Mouse (Mus musculus) erythroid progenitor cell, adult 5-6 weeks (primary cell): ENCODE data around the gene Zbtb43. TPM values are rescaled to one million over a fixed set of nuclear protein-coding genes. Genes with fewer than 3 reads are reported as not detected.

Experiments
- ATAC-seq: replicated peaks from 2 replicates; pipeline ENCODE4 v1.8.0; 2016; ENCODE audit warnings: moderate number of reproducible peaks, mild to moderate bottlenecking, moderate TSS enrichment, inconsistent platforms; ENCODE audit not compliant: poor library complexity, low FRiP score, severe bottlenecking
- total RNA-seq, 2 experiments: library from RNA; stranded (forward) in 1 of 2; stranded (reverse) in 1 of 2; fragments of 150-400 nt in 1 of 2; fragments of 186-747, 209-891 nt in 1 of 2; gene quantifications; 2 replicates each; pipeline versions ENCODE4 v1.2.3 to v1.2.4; 2015 to 2017; ENCODE audit warnings: low replicate concordance in 2 of 2

Gene Zbtb43
- total RNA-seq, 2 experiments from 2014 or later, result 5.0 to 7.9 TPM

DNA sequence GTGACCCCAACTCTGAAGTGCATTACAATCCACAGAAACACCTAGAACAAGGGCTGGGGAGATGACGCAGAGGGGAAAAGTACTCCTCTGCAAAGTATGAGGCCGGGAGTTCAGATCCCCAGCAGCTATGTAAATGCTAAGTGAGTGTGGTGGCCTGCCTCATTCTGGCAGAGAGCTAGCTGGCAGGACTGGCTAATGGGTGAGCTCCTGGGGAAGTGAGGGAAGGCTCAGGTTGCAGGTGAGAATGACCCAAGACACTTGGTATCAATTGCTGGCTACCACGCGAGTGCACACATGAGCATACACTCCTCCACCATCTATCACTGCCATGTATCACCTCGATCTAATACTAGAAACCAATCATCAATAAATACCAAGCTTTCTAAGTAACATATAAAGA lies 12.1 kb downstream of the Zbtb43 start:
- ATAC-seq, result no peak

- ATAC-seq, result no peak
Measured at GRCm38 (mm10) chr2:33455350-33455749, 13.0 kb downstream of the Zbtb43 start.

DNA sequence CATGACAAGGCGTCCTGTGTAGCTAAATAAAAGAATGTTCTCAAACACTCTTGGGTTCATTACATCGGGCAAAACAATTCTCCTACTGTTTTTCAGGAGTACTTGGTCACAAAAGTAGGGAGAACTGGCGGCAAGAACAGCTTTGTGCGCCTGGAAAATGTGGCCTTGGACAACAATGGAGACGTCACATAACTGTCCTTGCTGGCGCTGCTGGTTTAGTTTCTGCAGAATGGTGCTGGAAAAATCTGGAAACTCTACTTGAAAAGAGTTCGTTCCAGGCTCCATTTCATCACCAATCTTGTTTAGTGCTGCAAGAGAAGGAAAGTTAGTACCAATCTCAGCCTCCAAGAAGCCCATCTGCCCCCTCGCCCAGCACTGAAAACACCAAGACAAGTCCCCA lies 13.5 kb downstream of the Zbtb43 start:
- ATAC-seq, result no peak

DNA sequence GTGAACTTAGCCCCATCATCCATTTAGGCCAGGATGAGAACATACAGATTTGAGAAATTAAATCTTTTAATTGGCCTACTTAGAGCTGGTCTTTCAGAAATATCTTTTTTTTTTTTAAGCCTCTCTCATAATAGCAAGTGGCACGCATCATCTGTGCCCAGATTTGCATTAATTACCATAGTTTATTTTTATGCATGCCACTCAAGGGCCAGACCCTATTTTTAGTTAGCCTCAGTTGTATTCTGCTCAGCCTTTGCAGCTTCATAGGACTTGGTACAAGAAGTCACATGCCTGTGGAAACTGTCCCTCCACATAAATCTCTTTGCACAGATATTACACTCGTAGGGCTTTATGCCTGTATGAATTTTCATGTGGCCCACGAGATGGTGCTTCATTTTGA lies 14.9 kb downstream of the Zbtb43 start:
- ATAC-seq, result no peak

- no peak for ATAC-seq
Measured at GRCm38 (mm10) chr2:33452721-33453120, 15.6 kb downstream of the Zbtb43 start.

DNA sequence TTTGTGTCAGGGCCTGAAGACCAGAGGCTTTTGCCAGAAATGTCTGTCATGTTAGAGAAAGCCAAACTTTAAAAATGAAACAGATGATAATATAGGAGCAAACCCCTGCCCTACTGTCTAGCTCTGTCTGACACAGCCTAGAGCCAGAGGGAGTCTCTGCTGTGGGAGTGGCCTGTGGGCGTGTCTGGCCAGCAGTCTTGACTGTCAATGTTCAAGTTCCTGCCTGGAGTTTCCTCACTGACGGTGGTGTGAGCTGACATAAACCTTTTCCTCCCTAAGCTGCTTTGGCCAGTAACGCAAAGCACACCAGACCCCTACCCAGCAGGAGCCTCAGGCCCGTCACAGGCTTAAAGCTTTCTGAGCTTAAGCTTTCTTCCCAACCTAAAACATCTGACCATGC lies 16.2 kb downstream of the Zbtb43 start:
- 0 out of 2 replicates have a peak, but pooled peaks have one; percentile 56 for ATAC-seq

GRCm38 (mm10) chr2:33451038-33451978 lies 17.1 kb downstream of the Zbtb43 start:
- no peak for ATAC-seq

GRCm38 (mm10) chr2:33449119-33449873 lies 19.1 kb downstream of the Zbtb43 start:
- ATAC-seq, result no peak

DNA sequence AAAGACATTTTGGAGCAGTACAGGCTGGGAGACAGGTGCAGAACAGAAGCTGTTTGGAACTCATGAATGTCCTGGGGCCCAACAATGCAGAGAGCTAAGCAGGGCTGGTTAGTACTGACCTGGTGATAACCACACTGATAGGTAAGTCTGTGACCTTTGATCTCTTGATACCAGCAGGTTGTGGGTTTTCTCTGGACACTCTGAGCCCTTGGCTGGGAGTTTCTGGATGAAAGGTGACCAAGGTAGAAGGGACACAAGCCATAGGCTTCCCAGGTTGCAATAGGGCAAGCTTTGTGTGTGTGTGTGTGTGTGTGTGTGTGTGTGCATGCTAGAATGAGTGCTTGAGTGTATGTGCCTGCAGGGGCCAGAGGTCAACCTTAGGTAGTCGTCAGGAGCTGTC lies 21.6 kb downstream of the Zbtb43 start:
- ATAC-seq, result no peak

GRCm38 (mm10) chr2:33445741-33446140 lies 22.6 kb downstream of the Zbtb43 start:
- ATAC-seq, result no peak

GRCm38 (mm10) chr2:33444862-33445261 lies 23.5 kb downstream of the Zbtb43 start:
- ATAC-seq, result no peak

DNA sequence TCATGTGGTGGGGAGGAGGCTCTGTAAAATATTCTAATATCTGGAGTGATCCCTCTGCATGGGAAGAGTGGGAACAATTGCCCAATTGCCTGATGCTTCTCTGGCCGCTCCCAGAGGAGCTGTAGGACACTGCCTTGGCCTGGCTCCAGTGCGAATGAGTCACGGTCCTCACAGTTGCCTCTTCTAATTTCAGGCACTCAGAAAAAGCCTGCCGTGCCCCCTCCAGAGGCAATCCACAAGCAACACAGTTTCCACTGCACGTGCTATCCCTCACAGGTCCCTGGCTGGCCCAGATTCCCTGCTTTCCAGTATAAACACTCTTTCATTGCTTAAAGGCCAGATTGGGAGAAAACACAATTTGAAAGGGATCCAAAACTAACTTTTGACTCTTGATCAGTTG lies 24.0 kb downstream of the Zbtb43 start:
- no peak for ATAC-seq

DNA sequence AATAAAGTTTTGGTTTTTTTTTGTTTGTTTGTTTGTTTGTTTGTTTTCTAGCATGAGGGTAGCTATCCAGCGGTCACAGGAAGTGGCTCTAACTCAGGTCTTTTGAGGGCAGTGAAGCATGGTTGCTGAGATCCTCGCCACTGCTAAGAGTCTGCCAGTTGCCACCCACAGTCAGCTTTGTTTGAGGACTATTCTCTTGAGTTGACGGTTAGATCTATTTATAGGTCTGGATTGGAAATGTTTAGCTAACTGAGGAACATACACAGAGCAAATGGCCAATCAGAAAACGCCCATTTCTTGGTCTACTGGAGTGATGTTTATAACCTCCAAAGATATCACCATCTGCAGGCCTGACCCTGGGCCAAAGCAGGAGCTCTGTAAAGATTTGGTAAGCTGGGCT lies 25.7 kb downstream of the Zbtb43 start:
- ATAC-seq, result no peak

DNA sequence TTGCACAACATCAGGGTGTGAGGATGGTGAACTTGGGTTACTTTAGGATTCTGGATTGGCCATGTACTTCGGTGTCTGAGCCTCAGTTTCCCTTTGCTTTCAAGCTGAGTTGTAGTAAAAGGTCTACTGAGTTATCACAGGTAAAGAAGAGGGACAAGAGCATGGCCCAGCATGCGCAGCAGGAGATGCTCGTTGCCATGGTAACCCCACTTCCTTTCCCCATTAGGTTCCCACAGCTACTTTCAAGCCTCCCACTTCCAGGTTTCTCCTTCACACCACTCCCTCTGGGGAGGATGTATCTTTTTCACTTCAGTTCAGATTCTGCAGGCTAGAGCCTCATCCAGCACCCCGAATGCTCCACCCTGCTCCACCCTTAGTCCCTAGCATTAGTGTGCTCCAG lies 27.5 kb downstream of the Zbtb43 start:
- ATAC-seq, result no peak

DNA sequence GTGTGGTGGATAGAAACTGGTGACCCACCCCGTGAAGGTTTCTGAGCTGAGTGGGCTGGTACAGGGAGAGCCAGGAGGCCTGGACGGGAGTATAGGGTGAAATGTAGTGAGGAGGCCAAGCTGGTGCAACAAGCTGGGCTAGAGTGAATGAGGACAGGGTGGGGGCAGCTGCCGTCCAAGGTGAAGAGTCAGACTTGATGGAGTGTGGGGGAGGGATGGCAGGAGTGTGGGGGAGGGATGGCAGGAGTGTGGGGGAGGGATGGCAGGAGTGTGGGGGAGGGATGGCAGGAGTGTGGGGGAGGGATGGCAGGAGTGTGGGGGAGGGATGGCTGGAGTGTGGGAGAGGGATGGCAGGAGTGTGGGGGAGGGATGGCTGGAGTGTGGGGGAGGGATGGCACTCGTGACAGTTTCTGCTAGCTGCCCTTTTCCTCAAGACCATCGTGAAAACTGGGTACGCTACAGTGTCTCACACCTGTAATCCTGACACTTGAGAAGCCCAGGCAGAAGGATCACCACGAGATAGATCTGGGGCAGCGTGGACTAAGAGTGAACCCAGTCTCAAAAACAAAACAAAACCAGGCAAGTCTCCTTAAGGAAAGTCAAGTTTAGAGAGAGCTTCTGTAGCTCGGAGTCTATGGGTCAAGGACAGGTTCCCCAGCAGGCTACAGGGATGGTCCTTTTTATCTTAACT lies 28.2 kb downstream of the Zbtb43 start:
- no peak for ATAC-seq

- no peak for ATAC-seq
Measured at GRCm38 (mm10) chr2:33439471-33439881, 28.9 kb downstream of the Zbtb43 start.

GRCm38 (mm10) chr2:33438377-33438776 lies 30.0 kb downstream of the Zbtb43 start:
- no peak for ATAC-seq

DNA sequence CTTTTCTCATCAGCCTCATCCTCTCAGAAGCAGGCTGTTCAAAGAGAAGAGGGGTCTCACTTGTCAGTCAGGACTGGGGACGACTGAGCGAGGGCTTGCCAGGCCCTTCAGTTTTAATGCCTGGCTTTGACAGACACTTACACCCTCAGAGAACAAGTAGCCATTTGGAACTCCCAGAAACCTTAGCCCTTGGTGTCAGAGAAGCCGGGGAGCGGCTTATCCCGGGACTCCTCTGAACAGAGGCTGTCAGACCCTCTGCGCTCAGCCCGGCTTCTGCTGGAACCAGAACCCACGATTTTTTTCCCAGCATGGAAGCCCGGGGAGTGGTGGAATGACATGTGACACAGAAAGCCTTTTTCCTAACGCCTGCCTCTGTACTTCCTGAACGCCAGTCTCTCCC lies 31.2 kb downstream of the Zbtb43 start:
- ATAC-seq, result no peak

- ATAC-seq, result no peak
Measured at GRCm38 (mm10) chr2:33436035-33436580, 32.3 kb downstream of the Zbtb43 start.

DNA sequence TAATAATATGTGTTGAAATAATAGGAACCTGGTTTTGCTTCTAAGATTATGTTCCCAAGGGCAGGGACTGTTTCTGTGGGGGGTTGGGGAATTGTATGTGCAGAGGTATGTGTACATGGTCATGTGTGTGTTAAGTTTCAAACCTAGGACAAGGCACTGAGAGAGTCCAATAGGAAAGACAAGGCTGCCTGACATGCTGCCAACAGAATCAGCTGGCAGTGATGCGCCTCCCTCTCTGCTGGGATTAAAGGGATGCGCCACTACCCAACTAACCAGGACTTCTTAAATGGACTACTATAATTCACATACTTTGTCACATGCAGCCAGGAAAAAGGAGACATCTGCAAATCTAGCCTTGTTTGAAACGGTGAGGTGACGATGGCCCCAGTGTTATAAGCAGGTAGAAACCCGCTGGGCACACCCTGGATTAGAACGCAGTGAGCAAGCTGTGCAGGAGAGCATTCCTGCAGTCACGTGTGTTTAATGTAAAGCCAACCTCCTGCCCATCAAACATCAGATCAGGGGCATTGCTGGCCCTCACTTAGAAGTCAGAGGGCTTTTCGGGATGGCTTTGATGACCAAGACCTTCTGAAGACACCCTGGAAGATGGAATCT lies 33.2 kb downstream of the Zbtb43 start:
- no peak for ATAC-seq
